Comparison of ENCODE assay signal across 16 mouse cellular contexts in the genomic region with DNA sequence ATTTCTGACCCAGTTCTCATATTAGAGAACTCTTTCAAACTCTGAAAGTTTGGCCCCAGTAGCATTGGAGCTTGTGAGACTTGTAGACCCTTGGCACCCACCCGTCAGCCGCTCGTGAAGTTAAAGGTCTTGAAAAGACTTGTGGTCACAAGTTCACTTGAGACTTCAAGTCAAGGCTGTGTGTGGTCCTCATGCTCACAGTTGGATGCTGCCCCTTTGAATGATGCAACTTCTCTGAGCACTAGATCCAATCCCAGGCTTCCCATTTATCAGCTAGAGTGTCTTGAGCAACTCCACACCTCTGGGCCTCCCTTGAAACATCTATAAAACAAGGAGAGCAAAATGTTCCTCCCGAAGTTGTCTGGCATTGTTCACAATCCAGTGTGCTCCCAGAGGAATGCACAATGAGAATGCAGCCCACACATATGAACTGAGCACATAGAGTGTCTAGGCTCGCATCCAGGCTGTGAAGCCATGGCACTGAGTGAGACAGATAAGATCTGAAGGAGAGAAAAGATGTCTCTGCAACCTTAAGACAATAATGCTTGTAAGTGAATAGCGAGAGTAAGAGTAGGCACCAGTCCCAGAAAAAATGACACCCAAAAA.
DNase-seq lines count a peak whose midpoint lies in the region; ATAC-seq lines count a peak whose summit lies in the region.
"Had no signal": no experiment of that assay in that cellular context is flagged by ENCODE, and none has a peak within 500 bp of the region (broad histone marks: within the 10 kb centered on the region; RNA-seq: fewer than 3 reads in every experiment).

No protein-coding gene starts in this region.

- WGBS in heart, embryonic 12.5 days = 72% methylated on average over 6 of the region's 6 CpGs
- 56% methylated on average over 6 of the region's 6 CpGs for WGBS in lung, embryonic 16.5 days

- no peak overlapping the region for H3K4me2 ChIP-seq in heart, embryonic 12.5 days
- no peak overlapping the region for H3K4me2 ChIP-seq in lung, embryonic 16.5 days (ENCODE audit: low read depth, low read length)
- H3K4me2 ChIP-seq: intestine, embryonic 15.5 days; limb, embryonic 12.5 days; liver, embryonic 15.5 days had no signal

- no peak overlapping the region for H3K27ac ChIP-seq in heart, embryonic 12.5 days (ENCODE audit: poor library complexity, severe bottlenecking)
- peak overlapping the region; percentile 40 for H3K27ac ChIP-seq in lung, embryonic 16.5 days (ENCODE audit: low read length)
- H3K27ac ChIP-seq: intestine, embryonic 15.5 days; limb, embryonic 12.5 days; liver, embryonic 15.5 days; midbrain, embryonic 10.5 days had no signal

- peak; percentile 93 for DNase-seq in heart, adult 11 months
- peak; percentile 8 for DNase-seq in testis, postnatal 14 days (ENCODE audit: low spot score)
- no peak for DNase-seq in testis, postnatal 10 days (ENCODE audit: low spot score)
- DNase-seq in cerebellum, postnatal 4 days (ENCODE audit: low spot score in 2 of 2) = no peak
- no peak for DNase-seq in adrenal gland, adult (ENCODE audit: inconsistent age in 2 of 2, low spot score in 1 of 2)
- no peak for DNase-seq in left cerebral cortex, postnatal 25 days (ENCODE audit: low spot score in 2 of 2)
- DNase-seq: cerebellum, adult 18-20 months; gastrocnemius, postnatal 25 days; thymus, adult 2 months had no signal

- no peak overlapping the region for H3K9ac ChIP-seq in heart, embryonic 12.5 days
- no peak overlapping the region for H3K9ac ChIP-seq in lung, embryonic 16.5 days (ENCODE audit: low read length)
- H3K9ac ChIP-seq: intestine, embryonic 15.5 days; limb, embryonic 12.5 days; liver, embryonic 15.5 days had no signal

- intact Hi-C loops in left cerebral cortex, postnatal 25 days (cut with DNase I) = no loop called here

- no peak overlapping the region for H3K4me3 ChIP-seq in heart, embryonic 12.5 days
- H3K4me3 ChIP-seq in lung, embryonic 16.5 days (ENCODE audit: low read length) = no peak overlapping the region
- H3K4me3 ChIP-seq: intestine, embryonic 15.5 days; limb, embryonic 12.5 days; liver, embryonic 15.5 days; midbrain, embryonic 10.5 days had no signal

- peaks cover 9% of the 10 kb centered on the region for H3K4me1 ChIP-seq in heart, embryonic 12.5 days (replicated peaks)
- peaks cover 11% of the 10 kb centered on the region; the same call in 1 of the 2 replicates for H3K4me1 ChIP-seq in lung, embryonic 16.5 days (replicated peaks; ENCODE audit: control insufficient read depth, insufficient read depth, low read length)
- H3K4me1 ChIP-seq: intestine, embryonic 15.5 days; liver, embryonic 15.5 days had no signal

- no peaks in the 10 kb centered on the region for H3K36me3 ChIP-seq in heart, embryonic 12.5 days
- H3K36me3 ChIP-seq in lung, embryonic 16.5 days (ENCODE audit: control insufficient read depth, insufficient read depth, low read length) = no peaks in the 10 kb centered on the region
- H3K36me3 ChIP-seq: intestine, embryonic 15.5 days; limb, embryonic 12.5 days; liver, embryonic 15.5 days; midbrain, embryonic 10.5 days had no signal

- no peaks in the 10 kb centered on the region for H3K27me3 ChIP-seq in heart, embryonic 12.5 days (replicated peaks)
- H3K27me3 ChIP-seq in lung, embryonic 16.5 days (ENCODE audit: control insufficient read depth, insufficient read depth, low read depth, low read length) = no peaks in the 10 kb centered on the region
- H3K27me3 ChIP-seq: CH12.LX; intestine, embryonic 15.5 days; limb, embryonic 12.5 days; liver, embryonic 15.5 days had no signal

- peaks cover 4% of the 10 kb centered on the region for H3K9me3 ChIP-seq in heart, embryonic 12.5 days (replicated peaks)
- H3K9me3 ChIP-seq in lung, embryonic 16.5 days (ENCODE audit: control insufficient read depth, low read length) = no peaks in the 10 kb centered on the region
- H3K9me3 ChIP-seq: intestine, embryonic 15.5 days; limb, embryonic 12.5 days; liver, embryonic 15.5 days; midbrain, embryonic 10.5 days had no signal

- ATAC-seq in heart, embryonic 12.5 days (ENCODE audit: insufficient number of reproducible peaks, low FRiP score) = no peak
- ATAC-seq in lung, embryonic 16.5 days (ENCODE audit: low read depth) = peak; percentile 86
- ATAC-seq: intestine, embryonic 15.5 days had no signal

Comparison
In these comparisons a context has a peak if more than half of its experiments do, and no peak if none do; other contexts are left out.
1. DNase-seq: peak in heart, adult 11 months (single experiment) and testis, postnatal 14 days (single experiment); none in testis, postnatal 10 days (single experiment), cerebellum, postnatal 4 days (0 of 2), adrenal gland, adult (0 of 2) and left cerebral cortex, postnatal 25 days (0 of 2).